Mouse (Mus musculus): Measurements from ENCODE around the gene 4931440F15Rik.

The 4931440F15Rik gene

DNA sequence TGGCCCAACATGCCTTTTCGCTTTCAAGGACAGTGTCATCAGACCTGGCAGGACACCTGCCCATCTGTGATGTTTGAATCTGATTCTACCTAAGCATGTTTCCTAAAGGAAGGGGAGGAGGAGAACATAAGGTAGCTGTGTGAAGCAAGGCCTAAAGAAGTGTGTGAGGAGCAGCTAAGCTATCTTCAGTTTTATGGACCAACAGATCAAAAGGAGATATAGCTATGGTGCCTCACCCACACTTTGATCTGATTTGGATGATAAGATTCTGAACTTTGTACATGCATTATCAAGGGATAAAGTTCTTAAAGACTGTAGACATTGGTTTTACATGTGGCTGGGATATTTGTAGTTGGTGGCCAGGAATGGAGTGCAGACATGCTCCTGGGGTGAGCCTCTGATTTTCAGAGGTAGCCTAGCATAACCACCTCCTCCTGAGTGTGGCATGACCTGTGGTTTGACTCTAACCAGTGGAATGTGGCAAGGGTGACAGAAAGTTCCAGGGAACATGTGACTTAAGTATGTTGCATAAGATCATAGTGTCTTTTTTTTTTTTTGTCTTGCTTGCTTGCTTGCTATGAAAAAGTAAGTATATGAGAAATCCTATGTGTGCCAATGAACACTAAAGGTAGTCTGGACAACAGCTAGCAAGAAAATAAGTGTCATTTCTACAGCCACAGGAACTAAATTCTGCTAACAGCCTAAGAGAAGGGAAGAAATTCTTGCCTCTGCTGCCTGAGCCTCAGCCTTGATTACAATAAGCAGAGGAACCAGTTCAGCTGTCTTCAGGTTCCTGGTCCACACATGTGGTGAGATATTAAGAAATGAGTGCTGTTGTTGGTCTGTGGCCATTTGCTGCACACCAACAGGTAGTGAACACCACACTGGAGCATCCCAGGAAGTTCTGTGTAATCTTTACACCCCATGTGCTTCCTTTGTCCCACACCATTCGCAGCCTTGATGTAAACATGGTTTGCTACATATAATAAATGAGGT lies 23.7 kb downstream of the 4931440F15Rik start:
- DNase-seq, result no peak

DNA sequence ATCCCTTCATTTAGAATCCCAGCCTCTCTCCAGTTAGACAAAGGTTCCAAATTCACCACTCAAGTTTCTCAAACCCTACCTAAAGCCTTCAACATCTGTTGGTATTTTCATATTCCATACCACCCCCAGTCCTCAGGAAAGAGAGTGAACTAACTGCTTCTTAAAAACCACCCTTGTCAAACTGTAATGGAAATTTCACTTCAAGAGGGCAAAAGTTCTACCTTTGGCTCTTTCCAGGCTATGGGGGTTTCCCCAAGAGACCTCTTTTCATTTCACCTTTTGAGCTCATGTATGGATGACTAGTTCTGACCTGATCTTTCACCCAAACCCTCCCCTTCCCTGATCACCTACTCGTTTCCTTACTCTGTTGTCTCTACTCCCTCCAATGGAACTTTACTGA lies 25.6 kb downstream of the 4931440F15Rik start:
- DNase-seq, result no peak

DNA sequence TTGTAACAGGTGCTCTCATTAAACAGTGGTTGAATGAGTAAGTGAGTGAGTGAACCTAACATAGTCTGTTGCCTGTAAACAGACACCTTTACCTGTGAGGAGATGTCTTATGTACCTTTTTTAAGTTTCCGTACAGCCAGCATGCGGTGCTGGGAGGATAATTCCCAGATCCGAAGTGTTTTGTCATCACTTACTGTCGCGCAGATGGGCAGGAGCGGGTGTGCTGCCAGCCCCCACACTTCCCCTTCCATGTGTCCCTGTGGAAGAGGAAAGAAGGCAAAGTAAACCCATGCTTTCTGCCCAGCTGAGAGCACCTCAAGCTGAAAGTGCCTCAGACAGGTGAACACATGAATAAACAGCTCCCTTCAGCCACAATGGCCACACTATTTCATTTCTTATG lies 30.4 kb downstream of the 4931440F15Rik start:
- DNase-seq, result peak; percentile 40

DNA sequence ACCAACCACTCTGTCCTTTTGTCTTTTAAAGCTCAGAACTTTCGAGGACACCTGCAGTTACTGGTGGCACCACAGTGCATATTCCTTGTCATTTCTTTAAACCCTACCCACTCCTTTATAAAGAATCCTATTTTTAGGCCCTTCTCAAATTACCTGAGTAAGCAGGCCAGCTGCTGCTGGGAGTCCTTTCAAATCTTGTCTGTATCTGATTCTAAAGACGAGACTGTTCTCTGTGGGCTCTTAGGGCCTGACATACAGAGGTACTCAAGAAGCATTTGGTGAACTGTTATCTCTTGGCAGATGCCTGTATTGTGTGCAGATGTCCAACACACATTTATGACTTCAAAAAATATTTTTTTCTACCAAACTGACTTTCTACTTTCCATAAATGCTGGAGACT lies 31.0 kb downstream of the 4931440F15Rik start:
- no peak for DNase-seq

DNA sequence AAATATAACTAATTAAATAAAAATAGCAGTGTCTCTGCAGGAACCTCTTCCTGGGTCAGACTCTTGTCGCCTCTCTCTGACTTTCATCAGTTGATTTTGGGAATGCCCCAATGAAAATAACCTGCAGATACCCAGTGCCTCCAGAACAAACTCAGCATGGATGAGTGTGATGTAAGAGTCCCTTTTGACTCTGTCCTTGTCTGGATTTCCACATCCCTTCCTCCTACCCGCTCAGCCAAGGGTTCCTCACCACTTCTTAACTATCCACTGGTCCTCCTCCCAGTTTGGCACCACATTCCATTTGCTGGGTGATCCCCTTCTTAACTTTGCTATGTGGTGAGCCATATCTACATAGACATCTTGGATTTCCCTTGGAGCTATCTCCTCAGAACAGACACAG lies 34.7 kb downstream of the 4931440F15Rik start:
- no peak for DNase-seq

DNA sequence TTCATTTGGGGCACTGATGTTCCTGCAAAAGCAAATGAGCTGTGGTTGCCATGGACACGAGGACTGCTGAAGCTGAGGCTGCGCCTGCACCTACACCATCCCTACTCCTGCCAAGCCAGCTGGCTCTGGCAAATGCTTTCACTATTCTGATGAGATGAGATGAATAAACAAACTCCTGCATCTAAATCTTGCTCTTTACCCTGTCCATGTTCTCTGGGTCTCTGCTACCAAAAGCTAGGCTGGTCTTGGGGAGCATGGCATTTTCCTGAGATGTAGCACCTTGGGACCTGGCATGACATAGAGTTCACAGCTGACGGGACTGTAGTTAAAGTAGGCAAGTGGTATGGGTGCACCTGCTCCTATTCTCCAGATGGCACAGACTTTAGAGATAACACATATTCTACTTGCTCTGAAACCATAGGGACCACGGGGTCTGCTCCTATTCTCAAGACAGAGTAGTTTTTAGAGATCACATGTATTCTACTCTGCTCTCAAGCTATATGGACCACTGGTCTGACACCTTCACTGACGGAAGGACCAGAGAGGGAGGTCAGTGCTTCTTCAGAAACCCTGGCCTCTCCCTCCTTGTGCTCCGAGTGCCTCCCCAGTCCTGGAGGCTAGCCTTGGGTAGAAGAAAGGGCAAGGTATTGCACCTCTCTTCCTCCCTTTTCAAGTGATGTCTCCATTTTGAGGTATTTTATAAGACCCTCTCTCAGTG lies 36.4 kb downstream of the 4931440F15Rik start:
- DNase-seq, result peak; percentile 80

DNA sequence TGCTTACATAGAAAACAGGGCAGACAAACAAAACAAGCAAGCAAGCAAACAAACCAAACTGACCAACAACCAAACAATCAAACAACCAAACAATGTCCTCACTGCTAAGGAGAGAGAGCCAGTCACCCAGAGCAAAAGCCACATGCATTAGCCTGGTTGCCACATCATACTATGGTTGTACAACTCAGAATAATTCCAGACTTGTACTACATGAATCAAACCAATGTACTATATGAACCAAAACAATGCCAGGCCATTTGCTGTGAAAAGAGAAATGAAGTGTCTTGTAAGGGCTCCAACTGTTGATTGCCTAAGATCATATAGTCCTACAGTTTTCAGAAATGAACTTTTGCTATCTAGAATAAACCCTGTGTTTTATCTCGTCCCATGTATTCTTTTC lies 37.0 kb downstream of the 4931440F15Rik start:
- DNase-seq, result no peak

DNA sequence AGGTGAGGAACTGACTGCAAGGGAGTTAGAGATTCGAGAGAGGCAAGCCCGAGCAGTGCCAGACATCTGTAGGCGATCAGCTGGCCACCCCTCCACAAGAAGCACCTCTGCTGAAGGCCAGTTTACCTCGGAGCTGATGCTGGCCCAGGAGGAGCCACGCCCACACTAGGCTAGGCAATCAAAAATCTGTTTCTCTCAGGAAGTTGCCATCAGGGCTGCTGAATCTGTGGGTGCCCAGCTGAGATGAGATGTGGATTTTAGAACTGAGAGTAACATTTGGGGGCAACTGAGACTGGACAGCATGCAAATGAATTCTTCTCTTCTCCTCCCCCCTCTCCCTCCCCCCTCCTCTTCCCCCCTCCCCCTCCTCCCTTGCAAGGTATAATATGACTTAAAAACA lies 38.0 kb downstream of the 4931440F15Rik start:
- no peak for DNase-seq

DNA sequence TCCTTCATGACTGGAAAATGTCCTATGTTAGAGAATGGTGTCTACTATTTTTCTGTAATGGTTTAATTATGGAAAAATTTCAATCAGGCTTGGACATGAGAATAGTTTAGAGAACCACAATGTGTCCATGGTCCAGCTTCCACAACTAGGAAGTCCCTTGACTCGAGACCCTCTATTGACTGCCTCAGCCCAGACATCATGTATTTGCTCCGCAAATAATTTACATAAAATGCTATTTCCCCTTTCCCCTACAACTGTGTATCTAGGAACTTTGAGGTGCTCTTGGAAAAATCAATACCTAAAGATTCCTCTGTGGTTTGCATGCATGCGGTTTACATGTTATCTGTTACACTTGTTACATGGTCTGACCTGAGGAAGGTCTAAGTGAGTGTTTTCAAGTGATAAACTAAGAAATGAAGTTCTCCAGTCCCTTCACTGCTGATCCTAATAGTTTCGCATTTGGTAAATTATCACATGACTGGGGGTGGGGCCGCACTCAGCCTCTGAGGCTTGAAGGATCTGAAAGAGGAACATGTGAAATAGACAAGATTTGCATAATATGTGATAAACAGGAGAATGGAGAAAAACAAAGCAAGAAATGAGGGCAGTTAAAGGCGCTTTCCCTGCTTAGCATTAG lies 38.8 kb downstream of the 4931440F15Rik start:
- no peak for DNase-seq

DNA sequence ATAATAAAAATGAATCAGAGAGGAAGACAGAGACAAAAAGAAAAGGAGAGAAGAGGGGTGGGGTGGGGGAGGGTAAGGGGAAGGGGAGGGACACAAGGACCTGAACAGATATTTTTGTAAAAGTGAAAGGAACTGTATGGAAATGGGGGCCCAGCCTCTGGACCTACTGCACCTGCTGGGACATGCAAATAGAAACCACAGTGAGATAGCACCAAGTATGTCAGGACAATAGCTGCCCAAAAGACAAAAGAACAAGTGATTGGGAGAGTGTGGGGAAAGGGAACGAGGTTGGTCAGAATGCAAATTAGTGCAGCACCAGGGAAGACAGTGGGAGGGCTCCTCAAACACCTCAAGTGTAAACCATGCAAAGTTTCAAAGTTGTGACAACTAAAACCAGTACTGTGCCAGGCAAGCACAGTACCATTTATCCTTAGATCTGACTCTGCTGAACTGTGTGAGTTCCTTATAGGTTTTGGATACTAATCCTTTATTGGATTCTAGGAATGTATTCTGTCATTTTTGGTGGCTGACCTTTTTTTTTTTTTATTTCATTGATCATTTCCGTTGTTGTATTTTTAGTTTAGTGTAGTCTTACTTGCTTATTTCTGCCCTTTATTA lies 46.0 kb downstream of the 4931440F15Rik start:
- DNase-seq, result no peak

DNA sequence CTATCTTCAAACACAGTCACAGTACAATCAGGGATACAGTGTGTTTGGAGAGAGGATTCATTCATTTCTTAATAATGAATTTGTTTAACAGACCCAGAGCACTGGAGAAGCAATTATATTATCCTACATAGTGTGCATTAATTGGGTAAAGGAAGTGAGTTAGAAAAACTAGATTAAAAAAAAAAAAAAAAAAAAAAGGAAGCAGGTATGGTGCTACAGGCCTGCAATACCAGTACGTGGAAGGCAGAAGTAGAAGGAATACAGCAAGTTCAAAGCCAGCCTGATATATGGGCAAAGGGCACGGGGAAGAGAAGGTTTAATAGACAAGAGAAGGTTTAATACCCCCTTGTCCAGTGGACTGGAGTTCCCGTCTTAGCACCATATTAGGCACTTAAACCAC lies 46.5 kb downstream of the 4931440F15Rik start:
- DNase-seq, result no peak

DNA sequence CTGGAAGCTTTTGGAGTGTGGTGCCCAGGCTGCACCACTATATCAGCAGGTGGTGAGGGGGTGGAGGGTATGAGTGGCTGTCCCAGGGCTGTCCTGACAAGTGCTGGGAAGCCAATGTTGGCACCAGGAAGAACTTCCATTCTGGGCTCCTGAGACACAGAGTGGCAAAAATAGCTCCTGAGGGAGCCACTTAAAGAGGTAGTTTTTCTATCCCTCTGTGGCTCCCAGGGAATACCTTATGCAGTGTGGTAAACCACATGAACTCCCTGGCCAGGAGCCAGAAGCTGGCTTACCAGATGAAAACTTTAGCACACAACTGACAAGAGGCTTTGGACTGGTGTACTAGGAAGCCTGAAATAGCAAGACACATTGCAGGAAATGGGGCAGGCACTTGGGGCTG lies 47.5 kb downstream of the 4931440F15Rik start:
- DNase-seq, result peak; percentile 77

DNA sequence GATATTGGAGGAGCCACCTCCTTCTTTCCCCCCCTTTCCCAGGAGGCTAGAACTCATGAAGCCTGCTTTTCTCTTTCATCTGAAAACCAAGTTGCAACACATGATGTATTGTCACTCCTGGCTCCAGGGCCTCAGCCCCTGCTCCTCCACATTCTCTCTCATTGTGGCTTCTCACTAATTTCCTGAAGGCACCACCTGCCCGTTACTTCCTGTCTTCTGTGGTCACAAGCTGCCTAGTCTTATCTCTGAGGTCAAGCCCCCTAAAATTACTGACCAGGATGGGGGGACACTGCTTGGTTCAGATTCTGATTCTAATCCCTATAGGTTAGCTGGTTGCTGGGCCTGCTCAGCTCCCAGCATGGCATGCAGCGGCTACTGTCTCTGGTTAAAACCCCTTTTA lies 50.7 kb downstream of the 4931440F15Rik start:
- no peak for DNase-seq

DNA sequence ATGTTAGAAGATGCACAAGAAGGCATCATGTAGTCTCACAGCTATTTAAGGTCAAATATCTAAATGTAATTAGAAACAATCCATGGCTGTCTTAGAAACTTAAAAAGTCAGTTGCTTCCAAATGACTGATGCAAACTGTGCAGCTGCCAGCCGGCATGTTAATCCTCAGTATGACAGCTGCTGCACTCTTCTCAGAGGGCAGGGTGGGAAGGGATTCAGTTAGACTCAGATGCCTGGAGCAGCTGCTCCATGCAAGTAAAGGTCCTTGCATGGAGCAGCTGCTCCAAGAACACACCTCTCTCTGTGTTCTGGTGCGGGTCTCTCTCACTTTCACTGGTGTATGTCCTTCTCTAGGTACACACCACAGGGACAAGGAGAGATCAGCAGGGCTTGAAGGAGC lies 51.2 kb downstream of the 4931440F15Rik start:
- DNase-seq, result no peak
